Mouse (Mus musculus): ENCODE results near the gene Prps1l1. TPM values are rescaled to one million over a fixed set of nuclear protein-coding genes. Genes with fewer than 3 reads are reported as not detected.

The Prps1l1 gene
- polyA plus RNA-seq, 2 experiments = not detected

DNA sequence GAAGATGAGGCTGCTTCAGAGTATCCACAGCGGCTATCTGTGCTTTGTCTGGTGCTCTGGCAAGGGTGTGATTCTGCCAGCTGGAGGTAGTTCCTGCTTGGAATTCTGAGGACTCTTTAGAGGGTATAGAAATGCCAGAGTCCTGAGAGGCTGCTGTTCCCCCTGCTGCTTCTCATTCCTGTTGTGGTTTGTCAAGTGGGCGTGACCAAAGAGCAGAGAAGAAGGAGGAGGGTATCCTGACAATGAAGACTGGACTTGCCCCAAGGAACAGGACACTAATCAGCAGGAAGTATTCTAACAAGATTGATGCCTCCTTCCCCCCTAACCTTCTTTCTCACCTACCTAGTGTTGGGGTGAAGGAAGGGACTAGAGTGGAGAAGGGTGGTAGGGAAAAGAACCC lies 29.4 kb downstream of the Prps1l1 start:
- no peak for DNase-seq (ENCODE audit: low spot score)

DNA sequence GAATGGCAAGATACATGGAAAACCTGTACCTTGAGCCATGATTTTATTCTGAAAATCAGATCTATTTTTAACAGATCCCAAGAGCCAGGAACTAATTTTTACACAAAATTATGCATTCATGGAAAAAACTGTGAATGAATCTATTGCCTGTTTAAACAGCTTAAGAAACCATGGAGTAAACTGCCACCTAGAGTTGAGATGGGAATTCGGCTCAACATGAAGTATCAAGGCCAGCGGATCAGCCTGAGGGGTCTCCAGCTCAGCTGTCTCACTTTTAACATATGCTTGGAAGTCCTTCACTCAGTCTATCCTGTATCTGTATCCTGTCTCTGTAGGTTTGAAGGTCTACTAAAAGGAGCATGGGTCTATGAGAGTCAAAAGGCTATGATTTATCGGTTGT lies 31.5 kb downstream of the Prps1l1 start:
- Histone ChIP-seq H3K4me3 (replicated peaks; ENCODE audit: low read length) (no peak overlapping the region), H3K27me3 (ENCODE audit: control insufficient read depth, insufficient read depth, low read length) (no peaks in the 10 kb centered on the region), H3K27ac (replicated peaks; ENCODE audit: low read depth, low read length) (no peak overlapping the region), H3K4me1 (ENCODE audit: control insufficient read depth, insufficient read depth, low read length) (no peaks in the 10 kb centered on the region), H3K9ac (ENCODE audit: low read depth, low read length, severe bottlenecking) (no peak overlapping the region), H3K9me3 (ENCODE audit: control insufficient read depth, low read length) (no peaks in the 10 kb centered on the region), H3K36me3 (ENCODE audit: control insufficient read depth, insufficient read depth, low read length) (no peaks in the 10 kb centered on the region), H3K4me2 (replicated peaks; ENCODE audit: low read depth, low read length, severe bottlenecking) (no peak overlapping the region)
- DNase-seq (ENCODE audit: low spot score) (peak; percentile 74), ATAC-seq (ENCODE audit: low FRiP score, low read depth) (no peak)
- TF ChIP-seq POLR2A (IDR thresholded peaks at IDR 0.05; ENCODE audit: borderline replicate concordance, extremely low read depth, insufficient read depth, insufficient read length) = no peak
- 47% methylated on average over 3 of the region's 3 CpGs for WGBS

More for the DNA sequence above, 29.4 kb downstream of the Prps1l1 start:
- H3K27me3 ChIP-seq (ENCODE audit: control insufficient read depth, insufficient read depth, low read length) = no peaks in the 10 kb centered on the region
- ATAC-seq (ENCODE audit: low FRiP score, low read depth) = no peak
- no peak overlapping the region for H3K9ac ChIP-seq (ENCODE audit: low read depth, low read length, severe bottlenecking)
- no peaks in the 10 kb centered on the region for H3K36me3 ChIP-seq (ENCODE audit: control insufficient read depth, insufficient read depth, low read length)
- H3K27ac ChIP-seq (replicated peaks; ENCODE audit: low read depth, low read length) = no peak overlapping the region
- H3K4me2 ChIP-seq (replicated peaks; ENCODE audit: low read depth, low read length, severe bottlenecking) = no peak overlapping the region
- no peaks in the 10 kb centered on the region for H3K9me3 ChIP-seq (ENCODE audit: control insufficient read depth, low read length)
- no peaks in the 10 kb centered on the region for H3K4me1 ChIP-seq (ENCODE audit: control insufficient read depth, insufficient read depth, low read length)
- no peak overlapping the region for H3K4me3 ChIP-seq (replicated peaks; ENCODE audit: low read length)
- 68% methylated on average over 2 of the region's 2 CpGs for WGBS
- TF ChIP-seq POLR2A (IDR thresholded peaks at IDR 0.05; ENCODE audit: borderline replicate concordance, extremely low read depth, insufficient read depth, insufficient read length) = no peak

DNA sequence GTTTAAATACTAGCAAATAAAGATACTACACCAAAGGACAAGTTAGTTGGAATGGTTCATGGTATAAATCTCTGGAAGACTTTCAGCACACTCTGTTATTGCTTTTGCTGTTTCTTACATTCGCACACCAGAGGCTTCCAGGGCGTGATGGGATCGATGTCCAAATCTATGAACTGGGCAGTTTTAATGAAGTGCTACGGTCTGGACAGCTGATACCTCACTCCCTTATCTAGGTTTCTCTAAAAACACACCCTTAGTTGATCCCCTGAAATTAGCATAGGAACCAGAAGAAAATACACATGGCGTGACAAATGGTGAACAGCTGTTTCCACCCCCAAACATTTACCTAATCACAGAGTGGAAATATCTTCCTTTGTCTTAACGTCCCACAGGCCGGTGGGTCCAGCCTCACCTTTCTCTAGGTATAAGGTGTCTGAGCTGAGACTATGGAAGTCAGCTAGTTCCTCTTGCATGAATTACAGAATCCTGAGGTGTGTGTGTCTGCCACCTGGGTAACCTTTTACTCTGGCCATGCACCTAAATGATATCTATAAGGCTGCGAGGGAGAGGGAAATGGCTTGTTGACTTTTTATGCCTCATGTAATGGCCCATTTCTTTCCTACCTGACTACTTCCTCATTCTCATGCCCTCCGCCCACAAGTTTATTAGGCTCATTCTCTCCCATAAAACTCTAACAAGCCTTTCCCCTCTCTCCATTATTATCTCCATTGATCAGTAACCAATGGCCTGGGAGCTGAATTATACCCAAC lies 32.1 kb downstream of the Prps1l1 start:
- ATAC-seq (ENCODE audit: low FRiP score, low read depth) (no peak), DNase-seq (ENCODE audit: low spot score) (no peak)
- no peaks in the 10 kb centered on the region for H3K27me3 ChIP-seq (ENCODE audit: control insufficient read depth, insufficient read depth, low read length)
- H3K27ac ChIP-seq (replicated peaks; ENCODE audit: low read depth, low read length) = no peak overlapping the region
- no peak overlapping the region for H3K4me3 ChIP-seq (replicated peaks; ENCODE audit: low read length)
- no peak overlapping the region for H3K9ac ChIP-seq (ENCODE audit: low read depth, low read length, severe bottlenecking)
- H3K9me3 ChIP-seq (ENCODE audit: control insufficient read depth, low read length) = no peaks in the 10 kb centered on the region
- H3K4me1 ChIP-seq (ENCODE audit: control insufficient read depth, insufficient read depth, low read length) = no peaks in the 10 kb centered on the region
- no peak for TF ChIP-seq POLR2A (IDR thresholded peaks at IDR 0.05; ENCODE audit: borderline replicate concordance, extremely low read depth, insufficient read depth, insufficient read length)
- no peak overlapping the region for H3K4me2 ChIP-seq (replicated peaks; ENCODE audit: low read depth, low read length, severe bottlenecking)
- no peaks in the 10 kb centered on the region for H3K36me3 ChIP-seq (ENCODE audit: control insufficient read depth, insufficient read depth, low read length)
- 74% methylated on average over 9 of the region's 9 CpGs for WGBS

DNA sequence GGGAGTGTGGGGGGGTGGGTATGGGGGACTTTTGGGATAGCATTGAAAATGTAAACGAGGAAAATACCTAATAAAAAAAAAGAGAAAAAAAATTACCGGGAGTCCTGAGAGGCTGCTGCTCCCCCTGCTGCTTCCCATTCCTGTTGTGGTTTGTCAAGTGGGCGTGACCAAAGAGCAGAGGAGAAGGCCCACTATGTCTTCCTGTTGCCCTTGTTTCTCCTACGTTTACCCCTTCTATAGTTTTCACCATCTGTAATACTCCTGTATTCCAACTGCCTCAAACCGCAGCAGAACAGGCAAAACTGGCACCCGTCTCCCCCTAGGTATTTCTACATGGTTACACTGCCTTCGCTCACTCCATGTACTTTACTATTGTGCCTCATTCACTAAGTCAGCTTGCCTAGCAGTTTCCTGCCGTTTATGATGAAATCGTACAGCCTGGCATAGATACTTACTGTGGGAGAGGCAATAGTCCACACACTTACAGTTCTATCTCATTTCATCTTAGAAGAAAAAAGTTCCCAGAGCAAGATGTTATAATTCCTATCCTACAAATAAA lies 34.2 kb downstream of the Prps1l1 start:
- no peaks in the 10 kb centered on the region for H3K9me3 ChIP-seq (ENCODE audit: control insufficient read depth, low read length)
- H3K4me1 ChIP-seq (ENCODE audit: control insufficient read depth, insufficient read depth, low read length) = no peaks in the 10 kb centered on the region
- DNase-seq (ENCODE audit: low spot score) (no peak), ATAC-seq (ENCODE audit: low FRiP score, low read depth) (no peak)
- H3K27ac ChIP-seq (replicated peaks; ENCODE audit: low read depth, low read length) = no peak overlapping the region
- H3K36me3 ChIP-seq (ENCODE audit: control insufficient read depth, insufficient read depth, low read length) = no peaks in the 10 kb centered on the region
- H3K4me2 ChIP-seq (replicated peaks; ENCODE audit: low read depth, low read length, severe bottlenecking) = no peak overlapping the region
- H3K27me3 ChIP-seq (ENCODE audit: control insufficient read depth, insufficient read depth, low read length) = no peaks in the 10 kb centered on the region
- no peak for TF ChIP-seq POLR2A (IDR thresholded peaks at IDR 0.05; ENCODE audit: borderline replicate concordance, extremely low read depth, insufficient read depth, insufficient read length)
- WGBS = 83% methylated on average over 9 of the region's 9 CpGs
- no peak overlapping the region for H3K9ac ChIP-seq (ENCODE audit: low read depth, low read length, severe bottlenecking)
- H3K4me3 ChIP-seq (replicated peaks; ENCODE audit: low read length) = no peak overlapping the region

DNA sequence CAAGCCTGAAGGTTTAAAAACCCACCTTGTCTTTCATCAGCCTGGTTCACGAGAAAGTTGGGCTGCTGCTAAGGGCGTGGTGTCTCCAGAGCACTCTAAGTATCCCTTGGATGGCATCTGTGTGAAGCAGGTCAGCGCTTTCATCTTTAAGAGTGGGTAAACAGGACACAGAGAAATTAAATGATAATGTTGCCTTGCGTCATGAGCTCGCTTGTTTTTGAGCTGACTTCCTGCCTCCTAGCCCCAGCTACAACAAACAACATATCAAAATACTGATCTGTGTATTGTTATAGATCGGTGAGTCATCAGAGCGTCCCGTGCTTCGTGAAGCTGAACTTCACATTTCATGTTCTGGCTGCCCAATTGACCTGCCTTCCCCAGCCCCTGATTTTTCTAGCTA lies 36.7 kb downstream of the Prps1l1 start:
- Histone ChIP-seq H3K4me2 (replicated peaks; ENCODE audit: low read depth, low read length, severe bottlenecking) (no peak overlapping the region), H3K9me3 (ENCODE audit: control insufficient read depth, low read length) (no peaks in the 10 kb centered on the region), H3K4me3 (replicated peaks; ENCODE audit: low read length) (no peak overlapping the region), H3K27ac (replicated peaks; ENCODE audit: low read depth, low read length) (no peak overlapping the region), H3K27me3 (ENCODE audit: control insufficient read depth, insufficient read depth, low read length) (no peaks in the 10 kb centered on the region), H3K4me1 (ENCODE audit: control insufficient read depth, insufficient read depth, low read length) (no peaks in the 10 kb centered on the region), H3K36me3 (ENCODE audit: control insufficient read depth, insufficient read depth, low read length) (no peaks in the 10 kb centered on the region), H3K9ac (ENCODE audit: low read depth, low read length, severe bottlenecking) (no peak overlapping the region)
- DNase-seq (ENCODE audit: low spot score) = no peak
- 76% methylated on average over 9 of the region's 9 CpGs for WGBS
- TF ChIP-seq POLR2A (IDR thresholded peaks at IDR 0.05; ENCODE audit: borderline replicate concordance, extremely low read depth, insufficient read depth, insufficient read length) = no peak
- no peak for ATAC-seq (ENCODE audit: low FRiP score, low read depth)
